Mouse (Mus musculus): ENCODE measurements around the gene Gm5934. TPM values are rescaled to one million over a fixed set of nuclear protein-coding genes. Genes with fewer than 3 reads are reported as not detected.
"Not testable (repeated sequence)": the region's sequence is repeated elsewhere in the genome, so short reads cannot be mapped to it uniquely, and the experiment has no call there.

Gene Gm5934
- not detected in 2 replicates for polyA plus RNA-seq (2012; ENCODE audit: insufficient read depth, insufficient read length, missing spikeins)

DNA sequence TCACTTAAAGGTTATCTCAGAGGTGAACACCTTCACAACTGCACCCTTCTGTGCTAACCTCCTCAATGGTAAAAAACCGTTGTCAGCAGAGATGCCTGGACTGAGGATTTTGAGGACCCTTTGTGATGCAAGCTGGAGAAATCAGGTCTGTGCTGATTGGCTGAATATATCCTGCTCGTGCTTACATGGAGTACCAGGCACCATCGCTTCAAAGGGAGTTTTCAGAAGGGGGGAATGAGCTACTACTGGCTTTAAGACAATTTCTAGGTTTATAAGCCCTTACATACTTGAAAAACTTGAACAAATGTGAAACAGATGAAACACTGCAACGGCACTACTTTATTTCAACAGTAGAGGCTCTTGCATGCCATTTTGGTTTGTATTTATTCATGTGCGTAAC, at the start of gene Gm5934:
Gene Gm5934, minus strand, starts transcription at position 101 of the 400 bp plus-strand sequence.
- not testable (repeated sequence) for H3K27ac ChIP-seq (replicated peaks; ENCODE audit: low read depth, low read length); H3K4me3 ChIP-seq (ENCODE audit: insufficient read depth, low read depth, low read length); H3K4me1 ChIP-seq (ENCODE audit: control insufficient read depth, insufficient read depth, insufficient read length, low read length)

Other genes starting within 250 kb of the Gm5934 start
- gene Gm4297, start 74.1 kb upstream of the Gm5934 start, polyA plus RNA-seq (2012; ENCODE audit: insufficient read depth, insufficient read length, missing spikeins): not detected in 2 replicates